Mouse (Mus musculus) pancreas, adult 10 weeks (tissue): ENCODE results near the gene Rpl26. TPM values are rescaled to one million over a fixed set of nuclear protein-coding genes. Genes with fewer than 3 reads are reported as not detected.

Experiments
- polyA plus RNA-seq: library from polyadenylated mRNA; stranded (reverse); fragments of 350-450 nt; fragmentation: Illumina TruSeq; extraction: RNeasy Lipid Tissue Mini Kit (QIAGEN cat#74804); gene quantifications from one replicate; pipeline ENCODE4 v1.2.3, GENCODE M21; 2015; ENCODE audit warnings: low read depth, low replicate concordance; ENCODE audit not compliant: insufficient read depth

The Rpl26 gene
- polyA plus RNA-seq, result 860 TPM

GRCm38 (mm10) chr11:68901351-68902046 lies at the start of gene Rpl26:
Gene Rpl26 (plus strand): TSS chr11:68901583.

DNA sequence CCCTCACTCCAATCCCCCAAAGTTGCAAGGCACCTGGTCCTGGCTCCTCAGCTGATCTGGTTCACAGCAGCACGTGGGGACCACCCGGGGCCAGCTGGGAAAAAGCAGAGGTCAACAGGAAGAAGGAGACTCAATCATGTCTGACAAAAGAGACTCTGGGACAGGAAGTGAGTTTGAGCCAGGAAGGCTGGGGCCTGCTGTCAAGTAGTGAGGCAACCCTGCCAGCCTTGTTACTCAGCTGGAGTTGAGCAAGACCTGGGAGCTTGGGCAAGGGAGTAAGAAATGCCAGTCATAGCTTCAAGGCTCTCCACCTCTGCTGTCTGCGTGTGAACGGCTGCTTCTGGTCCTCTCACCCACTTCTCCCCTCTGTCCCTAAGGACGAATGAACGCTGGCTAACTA lies 29.6 kb upstream of the Rpl26 start, which contains the start of gene Ndel1:
Gene Ndel1 (minus strand): TSS at position 111 of the 400 bp plus-strand sequence.

DNA sequence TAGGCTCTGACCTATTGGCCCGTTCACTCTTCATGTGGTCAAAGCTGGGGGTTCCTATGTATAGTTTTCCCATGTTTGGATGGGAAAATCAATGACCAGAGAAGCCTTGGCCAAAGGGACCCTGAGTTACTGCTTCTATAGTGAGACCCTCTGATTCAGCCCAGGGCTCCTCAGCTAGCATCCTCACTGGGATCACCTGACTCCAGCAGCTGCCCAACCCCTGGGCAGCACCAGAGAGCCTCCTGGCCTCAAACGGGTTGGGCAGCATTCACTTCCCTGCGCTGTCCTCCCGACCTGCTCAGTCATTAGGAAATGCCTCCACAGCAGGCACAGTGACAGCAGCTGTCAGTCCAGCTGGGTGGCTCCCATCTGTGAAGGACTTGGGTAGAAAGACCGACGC lies 13.1 kb upstream of the Rpl26 start, which contains the start of gene Rnf222:
Gene Rnf222 (plus strand): TSS at position 301 of the 400 bp plus-strand sequence.

GRCm38 (mm10) chr11:68926981-68927380 lies 25.6 kb downstream of the Rpl26 start, which contains the start of gene Odf4:
Gene Odf4 (minus strand): TSS chr11:68927081.

Other genes starting within 250 kb of the Rpl26 start
- gene Myh10, start 210.0 kb upstream of the Rpl26 start, polyA plus RNA-seq, result 8.1 TPM
- 16.8 TPM for gene Ndel1, start 29.7 kb upstream of the Rpl26 start, polyA plus RNA-seq
- gene Rnf222, start 13.0 kb upstream of the Rpl26 start, polyA plus RNA-seq, result not detected
- not detected for gene Odf4, start 25.5 kb downstream of the Rpl26 start, polyA plus RNA-seq
- gene Arhgef15, start 55.9 kb downstream of the Rpl26 start, polyA plus RNA-seq, result 13.4 TPM
- gene Slc25a35, start 66.5 kb downstream of the Rpl26 start, polyA plus RNA-seq, result 3.7 TPM
- 9.3 TPM for gene Rangrf, start 73.6 kb downstream of the Rpl26 start, polyA plus RNA-seq
- 3.6 TPM for gene Pfas, start 106.9 kb downstream of the Rpl26 start, polyA plus RNA-seq
- gene Ctc1, start 114.3 kb downstream of the Rpl26 start, polyA plus RNA-seq, result 9.8 TPM
- not detected for gene Aurkb, start 144.1 kb downstream of the Rpl26 start, polyA plus RNA-seq
- gene Borcs6, start 158.1 kb downstream of the Rpl26 start, polyA plus RNA-seq, result 1.9 TPM
- gene Tmem107, start 169.2 kb downstream of the Rpl26 start, polyA plus RNA-seq, result 12.6 TPM
- 45.5 TPM for gene Vamp2, start 186.9 kb downstream of the Rpl26 start, polyA plus RNA-seq
- 11.2 TPM for gene Per1, start 193.6 kb downstream of the Rpl26 start, polyA plus RNA-seq
- not detected for gene Hes7, start 218.8 kb downstream of the Rpl26 start, polyA plus RNA-seq
- gene 9130213A22Rik, start 221.0 kb downstream of the Rpl26 start, polyA plus RNA-seq, result not detected
- gene Aloxe3, start 224.3 kb downstream of the Rpl26 start, polyA plus RNA-seq, result not detected